Mouse (Mus musculus): Measurements from ENCODE around the gene Bhlhe40. TPM values are rescaled to one million over a fixed set of nuclear protein-coding genes. Genes with fewer than 3 reads are reported as not detected.

The Bhlhe40 gene
- total and polyA plus RNA-seq, 2 experiments from 2014 or later = 5.9 to 8.8 TPM

GRCm38 (mm10) chr6:108664533-108665150, 4.2 kb downstream of the Bhlhe40 start:
- peaks cover 7% of the 10 kb centered on the region; the same call in 1 of the 2 replicates for H3K36me3 ChIP-seq (ENCODE audit: insufficient read depth, low read length)
- no peaks in the 10 kb centered on the region for H3K27me3 ChIP-seq (ENCODE audit: insufficient read depth, low read length)
- no peak overlapping the region for H3K4me2 ChIP-seq (ENCODE audit: low read depth, low read length, poor library complexity, severe bottlenecking)
- H3K9ac ChIP-seq (replicated peaks; ENCODE audit: low read length, poor library complexity, severe bottlenecking) = no peak overlapping the region
- no peak overlapping the region for H3K27ac ChIP-seq (ENCODE audit: low read depth, low read length)
- no peak for TF ChIP-seq CTCF (IDR thresholded peaks at IDR 0.05)
- 84% methylated on average over 24 of the region's 24 CpGs for WGBS
- no peaks in the 10 kb centered on the region for H3K4me1 ChIP-seq (ENCODE audit: insufficient read depth, low read length)
- no peak overlapping the region for H3K4me3 ChIP-seq (ENCODE audit: low read depth, low read length)
- no peaks in the 10 kb centered on the region for H3K9me3 ChIP-seq (ENCODE audit: low read length)
- no peak for ATAC-seq (ENCODE audit: low FRiP score)
- DNase-seq (ENCODE audit: low spot score) = no peak

GRCm38 (mm10) chr6:108665587-108665986, 5.2 kb downstream of the Bhlhe40 start:
- Histone ChIP-seq H3K9me3 (ENCODE audit: low read length) (no peaks in the 10 kb centered on the region), H3K4me2 (ENCODE audit: low read depth, low read length, poor library complexity, severe bottlenecking) (no peak overlapping the region), H3K36me3 (ENCODE audit: insufficient read depth, low read length) (peaks cover 7% of the 10 kb centered on the region; the same call in 1 of the 2 replicates), H3K4me1 (ENCODE audit: insufficient read depth, low read length) (no peaks in the 10 kb centered on the region), H3K4me3 (ENCODE audit: low read depth, low read length) (no peak overlapping the region), H3K9ac (replicated peaks; ENCODE audit: low read length, poor library complexity, severe bottlenecking) (no peak overlapping the region), H3K27me3 (ENCODE audit: insufficient read depth, low read length) (no peaks in the 10 kb centered on the region), H3K27ac (ENCODE audit: low read depth, low read length) (no peak overlapping the region)
- DNase-seq (ENCODE audit: low spot score) (no peak), ATAC-seq (ENCODE audit: low FRiP score) (no peak)
- 75% methylated on average over 5 of the region's 5 CpGs for WGBS
- no peak for TF ChIP-seq CTCF (IDR thresholded peaks at IDR 0.05)

GRCm38 (mm10) chr6:108666648-108667488, 6.4 kb downstream of the Bhlhe40 start:
- Histone ChIP-seq H3K9ac (replicated peaks; ENCODE audit: low read length, poor library complexity, severe bottlenecking) (no peak overlapping the region), H3K4me3 (ENCODE audit: low read depth, low read length) (no peak overlapping the region), H3K27me3 (ENCODE audit: insufficient read depth, low read length) (no peaks in the 10 kb centered on the region), H3K4me1 (ENCODE audit: insufficient read depth, low read length) (no peaks in the 10 kb centered on the region), H3K4me2 (ENCODE audit: low read depth, low read length, poor library complexity, severe bottlenecking) (no peak overlapping the region), H3K27ac (ENCODE audit: low read depth, low read length) (no peak overlapping the region), H3K9me3 (ENCODE audit: low read length) (no peaks in the 10 kb centered on the region), H3K36me3 (ENCODE audit: insufficient read depth, low read length) (peaks cover 7% of the 10 kb centered on the region; the same call in 1 of the 2 replicates)
- ATAC-seq (ENCODE audit: low FRiP score) (no peak), DNase-seq (ENCODE audit: low spot score) (no peak)
- no peak for TF ChIP-seq CTCF (IDR thresholded peaks at IDR 0.05)
- 88% methylated on average over 12 of the region's 12 CpGs for WGBS

- no peak overlapping the region for H3K9ac ChIP-seq (replicated peaks; ENCODE audit: low read length, poor library complexity, severe bottlenecking)
- no peak for DNase-seq (ENCODE audit: low spot score)
- H3K27ac ChIP-seq (ENCODE audit: low read depth, low read length) = peak overlapping the region; percentile 44; the same call in 1 of the 2 replicates
- no peak overlapping the region for H3K4me3 ChIP-seq (ENCODE audit: low read depth, low read length)
- H3K4me2 ChIP-seq (ENCODE audit: low read depth, low read length, poor library complexity, severe bottlenecking) = no peak overlapping the region
- ATAC-seq (ENCODE audit: low FRiP score) = no peak
- WGBS = 25% methylated on average over 6 of the region's 6 CpGs
- peaks cover 7% of the 10 kb centered on the region; the same call in 1 of the 2 replicates for H3K36me3 ChIP-seq (ENCODE audit: insufficient read depth, low read length)
- H3K27me3 ChIP-seq (ENCODE audit: insufficient read depth, low read length) = no peaks in the 10 kb centered on the region
- no peaks in the 10 kb centered on the region for H3K4me1 ChIP-seq (ENCODE audit: insufficient read depth, low read length)
- H3K9me3 ChIP-seq (ENCODE audit: low read length) = no peaks in the 10 kb centered on the region
- no peak for TF ChIP-seq CTCF (IDR thresholded peaks at IDR 0.05)
Observed at GRCm38 (mm10) chr6:108667599-108668021, 7.2 kb downstream of the Bhlhe40 start.

GRCm38 (mm10) chr6:108668321-108668786, 7.9 kb downstream of the Bhlhe40 start:
- no peaks in the 10 kb centered on the region for H3K4me1 ChIP-seq (ENCODE audit: insufficient read depth, low read length)
- peaks cover 7% of the 10 kb centered on the region; the same call in 1 of the 2 replicates for H3K36me3 ChIP-seq (ENCODE audit: insufficient read depth, low read length)
- peak; percentile 80 for DNase-seq (ENCODE audit: low spot score)
- no peak overlapping the region; the same call in 1 of the 2 replicates for H3K27ac ChIP-seq (ENCODE audit: low read depth, low read length)
- peak overlapping the region; percentile 48 for H3K4me2 ChIP-seq (ENCODE audit: low read depth, low read length, poor library complexity, severe bottlenecking)
- no peaks in the 10 kb centered on the region for H3K9me3 ChIP-seq (ENCODE audit: low read length)
- ATAC-seq (ENCODE audit: low FRiP score) = peak; percentile 80
- no peak for TF ChIP-seq CTCF (IDR thresholded peaks at IDR 0.05)
- H3K9ac ChIP-seq (replicated peaks; ENCODE audit: low read length, poor library complexity, severe bottlenecking) = peak overlapping the region; percentile 52
- no peaks in the 10 kb centered on the region for H3K27me3 ChIP-seq (ENCODE audit: insufficient read depth, low read length)
- whole genome bisulfite sequencing = 2% methylated on average over 30 of the region's 30 CpGs
- peak overlapping the region; percentile 22; the same call in 1 of the 2 replicates for H3K4me3 ChIP-seq (ENCODE audit: low read depth, low read length)

GRCm38 (mm10) chr6:108670276-108670675, 9.8 kb downstream of the Bhlhe40 start:
- H3K36me3 ChIP-seq (ENCODE audit: insufficient read depth, low read length) = no peaks in the 10 kb centered on the region
- no peaks in the 10 kb centered on the region for H3K27me3 ChIP-seq (ENCODE audit: insufficient read depth, low read length)
- no peak overlapping the region for H3K4me2 ChIP-seq (ENCODE audit: low read depth, low read length, poor library complexity, severe bottlenecking)
- no peaks in the 10 kb centered on the region for H3K9me3 ChIP-seq (ENCODE audit: low read length)
- H3K27ac ChIP-seq (ENCODE audit: low read depth, low read length) = no peak overlapping the region
- H3K9ac ChIP-seq (replicated peaks; ENCODE audit: low read length, poor library complexity, severe bottlenecking) = no peak overlapping the region
- ATAC-seq (ENCODE audit: low FRiP score) = no peak
- TF ChIP-seq CTCF (IDR thresholded peaks at IDR 0.05) = no peak
- H3K4me1 ChIP-seq (ENCODE audit: insufficient read depth, low read length) = no peaks in the 10 kb centered on the region
- H3K4me3 ChIP-seq (ENCODE audit: low read depth, low read length) = no peak overlapping the region
- 92% methylated on average over 3 of the region's 3 CpGs for WGBS
- no peak for DNase-seq (ENCODE audit: low spot score)
